Mouse (Mus musculus) kidney, adult 2 months (tissue): ENCODE measurements around the gene Bckdk.

Experiments used
- CTCF ChIP-seq: fragments of 200-500 bp; conservative IDR thresholded peaks from 2 replicates; pipeline ENCODE4 v1.5.1; 2011; ENCODE audit warnings: low read depth, mild to moderate bottlenecking, control low read depth, low read length, moderate library complexity, mixed read lengths; ENCODE audit not compliant: insufficient read depth, insufficient read length
- POLR2A ChIP-seq: fragments of 200-500 bp; IDR thresholded peaks from one replicate; pipeline ENCODE4 v1.6.1; 2011; ENCODE audit warnings: low read depth, low read length, control low read depth

GRCm38 (mm10) chr7:127918203-127918602 lies 14.3 kb downstream of the Bckdk start:
- TF ChIP-seq CTCF (peak; percentile 62), POLR2A (no peak)
